Mouse (Mus musculus) left cerebral cortex, adult 9 months (tissue): Measurements from ENCODE around the gene Ammecr1.

Experiments used
- DNase-seq, 2 experiments: peaks; one replicate each; pipeline ENCODE4 v3.0.0; 2022; ENCODE audit warnings: low spot score in 2 of 2

The Ammecr1 gene

DNA sequence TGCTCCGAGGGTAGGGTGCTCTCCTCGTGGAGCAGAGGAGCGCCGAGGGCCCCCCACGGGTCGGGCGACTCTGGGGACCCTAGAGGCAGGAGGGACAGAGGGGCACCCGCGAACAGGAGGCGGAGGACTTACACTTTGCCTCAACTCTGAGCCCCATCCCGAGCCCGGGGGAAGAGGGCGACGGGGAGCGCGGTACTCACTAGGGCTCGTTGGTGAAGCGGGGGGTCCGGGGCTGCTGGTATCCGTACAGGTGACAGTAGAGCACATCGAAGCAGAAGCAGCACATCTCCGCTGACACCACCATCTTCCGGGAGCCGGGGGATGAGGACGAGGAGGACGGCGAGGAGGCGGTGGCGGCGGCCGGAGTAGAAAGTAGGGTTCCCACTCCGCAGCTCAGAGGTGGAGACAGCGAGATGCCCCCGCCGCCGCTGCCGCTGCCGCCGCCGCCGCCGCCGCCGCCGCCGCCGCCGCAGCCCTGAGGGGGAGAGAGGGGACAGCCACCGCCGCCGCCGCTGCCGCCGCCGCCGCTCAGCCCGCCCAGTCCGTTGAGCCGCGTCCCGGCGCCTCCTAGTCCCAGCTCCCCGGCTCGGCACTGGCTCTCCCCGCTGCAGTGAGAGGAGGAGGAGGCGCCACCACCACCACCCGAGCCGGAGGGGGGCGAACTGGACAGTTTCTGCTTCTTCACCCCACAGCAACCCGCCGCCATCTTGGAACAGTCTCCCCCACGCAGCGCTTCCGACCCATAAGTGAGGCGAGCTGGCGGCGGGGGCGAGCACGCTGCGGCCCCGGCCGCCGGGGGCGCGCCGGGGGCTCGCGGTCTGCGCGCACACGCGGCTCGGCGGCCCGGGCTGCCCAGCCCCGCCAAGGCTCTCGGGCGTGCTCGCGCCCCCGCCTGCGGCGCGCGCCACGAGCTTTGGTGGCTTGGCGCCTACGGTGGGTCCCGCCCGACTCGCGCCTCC, at the start of gene Ammecr1:
Gene Ammecr1, minus strand, starts transcription at position 721 of the 959 bp plus-strand sequence.
- peak; percentile 20 to 59 for DNase-seq

DNA sequence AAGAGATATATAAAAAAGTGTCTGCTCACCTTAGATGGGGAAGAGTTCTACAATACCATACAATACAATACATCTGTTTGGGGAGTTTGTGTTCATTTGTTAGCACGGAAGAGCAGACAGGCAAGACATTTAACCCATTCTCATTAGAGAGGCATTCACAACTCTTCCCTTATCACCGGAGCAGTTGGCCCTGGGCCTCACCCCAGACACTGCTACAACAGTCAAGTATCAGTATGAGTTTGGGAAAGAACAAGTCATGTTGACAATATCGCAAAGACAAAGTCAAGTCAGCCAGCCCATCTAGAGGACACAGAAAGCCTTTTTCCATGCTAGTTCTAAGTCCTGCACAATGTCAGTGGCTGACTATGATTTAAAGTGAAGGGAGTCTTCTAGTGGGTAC, 47.6 kb upstream of the Ammecr1 start:
- DNase-seq: no peak

- DNase-seq: no peak
Measured at GRCm38 (mm10) chrX:143012334-143012733, 45.8 kb upstream of the Ammecr1 start.

- DNase-seq: no peak
Measured at GRCm38 (mm10) chrX:143011865-143012264, 45.3 kb upstream of the Ammecr1 start.

GRCm38 (mm10) chrX:143004131-143004846, 37.8 kb upstream of the Ammecr1 start:
- no peak for DNase-seq

DNA sequence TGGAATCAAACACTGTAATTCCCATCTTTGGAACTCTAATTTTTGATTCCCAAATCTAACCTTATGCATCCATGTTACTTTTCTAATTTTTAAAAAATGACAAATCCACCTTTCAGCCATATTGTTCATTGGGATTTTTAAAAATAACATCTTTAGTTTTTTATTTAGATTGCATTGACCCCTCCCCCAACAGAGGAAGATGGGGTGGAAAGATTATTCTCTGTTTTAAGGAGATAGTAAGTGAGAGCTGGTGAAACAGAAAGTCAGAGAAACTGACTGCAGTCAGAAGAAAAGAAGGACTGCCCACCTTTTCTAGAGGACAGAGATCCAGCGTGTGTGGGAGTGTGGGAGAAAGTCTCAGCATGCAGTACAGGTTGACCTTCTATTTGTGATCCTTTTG, 30.7 kb upstream of the Ammecr1 start:
- DNase-seq: no peak

GRCm38 (mm10) chrX:142994514-142994913, 28.0 kb upstream of the Ammecr1 start:
- no peak for DNase-seq

GRCm38 (mm10) chrX:142984170-142984569, 17.6 kb upstream of the Ammecr1 start:
- DNase-seq: no peak

DNA sequence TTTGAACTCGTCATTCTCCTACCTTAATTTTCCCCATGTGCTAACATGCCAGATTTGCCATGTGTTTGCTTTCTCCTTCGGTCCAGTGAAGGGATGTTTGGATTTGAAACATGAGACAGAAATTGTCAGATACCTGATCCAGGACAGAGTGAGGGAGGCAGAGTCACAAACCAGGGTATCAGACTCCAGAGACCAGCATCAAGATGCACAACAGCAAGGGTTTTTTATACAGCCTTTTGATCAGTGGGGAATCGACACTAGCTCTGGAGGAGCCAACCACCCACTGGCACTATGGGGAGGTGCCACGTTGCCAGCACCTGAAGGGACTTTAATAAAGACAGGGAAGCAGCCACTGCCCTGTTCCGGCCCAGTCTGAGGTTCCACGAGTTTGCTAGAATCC, 17.1 kb upstream of the Ammecr1 start:
- DNase-seq: no peak

- no peak for DNase-seq
Measured at GRCm38 (mm10) chrX:142981530-142982130, 15.1 kb upstream of the Ammecr1 start.

- DNase-seq: no peak
Measured at GRCm38 (mm10) chrX:142980855-142981529, 14.5 kb upstream of the Ammecr1 start.

DNA sequence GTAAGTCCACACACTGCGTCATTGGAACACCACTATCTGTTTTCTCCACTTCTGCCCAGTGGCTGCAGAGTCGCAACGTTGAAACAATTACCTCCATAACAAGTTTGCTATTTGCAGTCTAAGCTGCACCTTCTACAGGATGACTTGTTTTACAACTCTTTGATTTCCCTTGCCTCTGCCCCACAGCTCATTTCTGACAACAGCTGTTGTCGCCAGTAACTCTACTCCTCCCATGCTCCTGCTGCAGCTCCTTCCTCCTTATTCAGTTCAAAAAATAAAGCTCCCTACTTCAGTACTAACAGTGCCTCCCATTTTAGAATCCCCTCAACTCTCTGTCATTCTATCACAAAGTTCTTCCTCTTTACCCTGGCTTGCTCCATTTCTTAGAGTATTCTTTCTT, 12.7 kb upstream of the Ammecr1 start:
- no peak for DNase-seq

DNA sequence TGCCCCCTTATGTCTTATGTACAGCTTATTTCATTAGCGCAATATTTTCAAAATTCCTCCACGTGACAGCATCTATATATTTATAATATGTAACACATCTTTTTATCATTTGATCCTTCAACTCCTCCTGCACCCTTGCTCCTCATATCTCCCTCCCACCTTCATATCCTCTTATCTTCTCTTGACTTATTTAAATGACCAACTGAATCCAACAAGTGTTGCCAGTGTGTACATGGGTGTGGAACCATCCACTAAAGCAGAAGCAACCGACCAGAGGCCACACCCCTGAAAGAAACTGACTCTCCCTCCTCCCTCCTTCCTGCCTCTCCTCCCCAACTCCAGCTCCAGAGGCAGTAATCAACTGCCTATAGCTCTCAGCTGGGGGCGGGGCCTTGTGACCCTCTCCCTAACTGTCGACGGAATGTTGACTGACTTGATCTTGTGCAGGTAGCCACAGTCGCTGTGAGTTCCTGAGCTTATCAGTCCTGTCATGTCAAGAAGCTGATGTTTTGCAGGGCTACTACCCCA, 6.0 kb upstream of the Ammecr1 start:
- no peak for DNase-seq

- no peak for DNase-seq
Measured at GRCm38 (mm10) chrX:142971759-142972158, 5.2 kb upstream of the Ammecr1 start.

GRCm38 (mm10) chrX:142967067-142967466, 539 bp upstream of the Ammecr1 start:
- no peak for DNase-seq

DNA sequence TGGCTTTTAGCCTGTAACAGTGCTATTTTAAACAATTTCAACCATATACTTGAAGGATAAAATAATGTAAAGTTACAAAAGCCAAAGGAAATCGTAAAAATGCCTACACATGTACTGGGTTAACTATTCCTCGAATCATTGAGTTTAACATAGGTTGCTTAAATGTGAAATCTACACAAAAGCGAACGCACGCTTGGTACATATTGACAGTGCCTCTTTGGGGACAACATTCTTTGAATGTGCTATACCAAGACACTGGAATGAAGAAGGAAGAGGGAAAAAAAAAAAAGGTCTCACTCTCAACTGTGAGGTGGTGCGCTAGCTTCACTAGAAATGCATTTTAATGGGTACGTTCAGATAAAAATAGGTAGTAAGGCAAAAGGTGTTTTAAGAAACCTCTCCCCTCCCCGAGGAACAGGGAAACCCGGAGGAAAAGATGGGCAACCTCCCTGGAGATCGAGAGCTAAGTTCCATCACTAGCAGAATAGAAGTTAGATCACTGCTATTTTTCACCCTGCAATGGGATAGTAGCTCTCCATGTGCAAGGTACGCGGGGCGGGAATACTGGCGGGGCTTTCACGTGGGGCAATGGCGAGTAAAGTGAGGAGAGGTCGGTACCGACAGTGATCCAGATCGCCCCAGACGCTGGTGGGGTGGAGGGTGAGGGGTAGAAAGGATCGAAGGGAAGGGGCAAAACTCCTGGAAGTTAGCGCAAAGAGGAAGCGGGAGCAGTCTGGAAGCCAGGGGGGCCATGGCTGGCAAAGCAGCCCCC, 1.1 kb downstream of the Ammecr1 start:
- no peak for DNase-seq

DNA sequence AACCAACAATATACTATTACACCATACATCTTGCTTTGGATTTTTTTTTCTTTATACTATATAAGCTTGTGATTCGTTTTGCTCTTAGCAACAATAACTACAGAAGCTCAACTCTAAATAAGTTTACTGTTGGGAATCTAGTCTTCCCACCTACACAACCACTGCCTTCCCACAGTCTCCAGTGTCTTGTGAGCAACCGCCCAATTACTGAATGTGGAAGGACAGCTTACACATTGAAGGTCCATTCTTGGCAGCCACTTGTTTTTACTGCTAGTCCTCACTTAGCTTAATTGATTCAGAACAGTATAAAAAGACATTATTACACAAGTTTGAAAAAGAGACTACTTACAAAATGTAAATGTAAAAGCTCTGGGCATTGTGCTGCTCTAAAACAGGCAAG, 6.1 kb downstream of the Ammecr1 start:
- no peak for DNase-seq

DNA sequence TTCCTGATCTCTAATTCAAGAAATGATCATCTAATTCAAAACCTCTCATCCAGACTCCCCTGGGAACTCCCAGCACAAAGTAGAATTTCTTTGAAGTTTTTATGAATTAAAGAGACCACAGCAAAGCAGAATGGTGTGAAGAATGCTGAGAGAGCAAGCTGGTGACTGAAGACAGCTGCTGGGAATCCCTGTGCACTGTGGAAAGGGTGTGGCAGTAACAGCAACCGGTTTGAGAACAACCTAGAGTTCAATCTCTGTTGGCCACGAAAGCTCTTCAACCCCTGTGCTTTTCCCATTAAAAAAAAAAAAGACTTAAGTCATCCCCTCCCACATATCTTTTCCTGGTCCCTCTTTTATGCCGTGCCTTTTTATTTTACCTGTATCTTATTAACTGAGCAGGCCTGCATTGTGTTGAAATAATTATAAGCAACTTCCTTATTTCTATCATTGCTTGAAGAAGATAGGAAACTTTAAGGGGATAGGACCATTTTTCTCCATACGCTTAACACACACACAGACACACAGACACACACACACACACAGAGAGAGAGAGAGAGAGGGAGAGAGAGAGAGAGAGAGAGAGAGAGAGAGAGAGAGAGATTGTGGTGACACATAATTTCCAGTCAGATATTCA, 6.7 kb downstream of the Ammecr1 start:
- no peak for DNase-seq

- DNase-seq: no peak
Measured at GRCm38 (mm10) chrX:142928430-142928829, 38.1 kb downstream of the Ammecr1 start.

GRCm38 (mm10) chrX:142917394-142917793, 49.1 kb downstream of the Ammecr1 start:
- DNase-seq: no peak
